ENCODE assay signal across 13 mouse cellular contexts in genomic region chr4:151765376-151765775, GRCm38 (mm10).
DNase-seq lines count a peak whose midpoint lies in the region; ATAC-seq and TF ChIP-seq lines count a peak whose summit lies in the region.
"Had no signal": no experiment of that assay in that cellular context is flagged by ENCODE, and none has a peak within 500 bp of the region (broad histone marks: within the 10 kb centered on the region; RNA-seq: fewer than 3 reads in every experiment).

No protein-coding gene starts in this region.

- no peak for ATAC-seq in hindbrain, embryonic 14.5 days (ENCODE audit: low FRiP score)
- no peak for ATAC-seq in hindbrain, embryonic 12.5 days (ENCODE audit: low FRiP score)
- ATAC-seq in forebrain, embryonic 16.5 days = peak; percentile 40; the same call in 1 of the 2 replicates
- ATAC-seq: CD4-positive, CD25-positive, alpha-beta regulatory T cell, adult 4 months; intestine, embryonic 15.5 days had no signal

- H3K4me3 ChIP-seq in hindbrain, embryonic 14.5 days (replicated peaks; ENCODE audit: low read length) = no peak overlapping the region
- H3K4me3 ChIP-seq in hindbrain, embryonic 12.5 days = no peak overlapping the region
- H3K4me3 ChIP-seq in forebrain, embryonic 16.5 days (replicated peaks; ENCODE audit: low read length) = no peak overlapping the region
- H3K4me3 ChIP-seq in kidney, adult 2 months (ENCODE audit: insufficient read depth, low read depth, low read length) = no peak overlapping the region
- H3K4me3 ChIP-seq in limb, embryonic 10.5 days = no peak overlapping the region
- H3K4me3 ChIP-seq: intestine, embryonic 15.5 days had no signal

- no peaks in the 10 kb centered on the region for H3K9me3 ChIP-seq in hindbrain, embryonic 14.5 days (ENCODE audit: control insufficient read depth, low read length)
- H3K9me3 ChIP-seq in hindbrain, embryonic 12.5 days (replicated peaks) = no peaks in the 10 kb centered on the region
- no peaks in the 10 kb centered on the region for H3K9me3 ChIP-seq in forebrain, embryonic 16.5 days (ENCODE audit: control insufficient read depth, low read length)
- H3K9me3 ChIP-seq in limb, embryonic 10.5 days (replicated peaks) = no peaks in the 10 kb centered on the region
- H3K9me3 ChIP-seq: intestine, embryonic 15.5 days had no signal

- H3K4me1 ChIP-seq in hindbrain, embryonic 14.5 days (replicated peaks; ENCODE audit: control insufficient read depth, insufficient read depth, low read length) = peaks cover 15% of the 10 kb centered on the region
- H3K4me1 ChIP-seq in hindbrain, embryonic 12.5 days = peaks cover 16% of the 10 kb centered on the region
- H3K4me1 ChIP-seq in forebrain, embryonic 16.5 days (replicated peaks; ENCODE audit: control insufficient read depth, insufficient read depth, low read length) = peaks cover 16% of the 10 kb centered on the region
- H3K4me1 ChIP-seq in kidney, adult 2 months (ENCODE audit: control insufficient read depth, insufficient read depth, low read length) = no peaks in the 10 kb centered on the region
- no peaks in the 10 kb centered on the region for H3K4me1 ChIP-seq in limb, embryonic 10.5 days
- H3K4me1 ChIP-seq: intestine, embryonic 15.5 days had no signal

- H3K9ac ChIP-seq in hindbrain, embryonic 14.5 days = peak overlapping the region; percentile 16; the same call in 1 of the 2 replicates
- no peak overlapping the region for H3K9ac ChIP-seq in hindbrain, embryonic 12.5 days
- H3K9ac ChIP-seq in forebrain, embryonic 16.5 days (replicated peaks; ENCODE audit: low read depth, low read length) = no peak overlapping the region
- H3K9ac ChIP-seq: intestine, embryonic 15.5 days had no signal

- no peak for TF ChIP-seq CTCF in kidney, adult 2 months (conservative IDR thresholded peaks at IDR 0.05; ENCODE audit: insufficient read depth, insufficient read length, low read depth, low read length)

- no peaks in the 10 kb centered on the region for H3K36me3 ChIP-seq in hindbrain, embryonic 14.5 days (replicated peaks; ENCODE audit: control insufficient read depth, insufficient read depth)
- H3K36me3 ChIP-seq in hindbrain, embryonic 12.5 days = no peaks in the 10 kb centered on the region
- H3K36me3 ChIP-seq in forebrain, embryonic 16.5 days (ENCODE audit: control insufficient read depth, insufficient read depth) = no peaks in the 10 kb centered on the region
- no peaks in the 10 kb centered on the region for H3K36me3 ChIP-seq in kidney, adult 2 months (ENCODE audit: control insufficient read depth, insufficient read depth, low read length)
- no peaks in the 10 kb centered on the region for H3K36me3 ChIP-seq in limb, embryonic 10.5 days
- H3K36me3 ChIP-seq: intestine, embryonic 15.5 days had no signal

- peak overlapping the region; percentile 45; the same call in 1 of the 2 replicates for H3K27ac ChIP-seq in hindbrain, embryonic 14.5 days
- H3K27ac ChIP-seq in hindbrain, embryonic 12.5 days = no peak overlapping the region
- no peak overlapping the region for H3K27ac ChIP-seq in forebrain, embryonic 16.5 days (ENCODE audit: low read length)
- no peak overlapping the region for H3K27ac ChIP-seq in kidney, adult 2 months (ENCODE audit: insufficient read depth, low read depth, low read length)
- no peak overlapping the region for H3K27ac ChIP-seq in limb, embryonic 10.5 days
- H3K27ac ChIP-seq: intestine, embryonic 15.5 days had no signal

- no peak for TF ChIP-seq POLR2A in kidney, adult 2 months (IDR thresholded peaks at IDR 0.05; ENCODE audit: low read depth, low read length)

- WGBS in hindbrain, embryonic 14.5 days = 59% methylated on average over 4 of the region's 4 CpGs
- 72% methylated on average over 4 of the region's 4 CpGs for WGBS in hindbrain, embryonic 12.5 days
- WGBS in forebrain, embryonic 16.5 days = 28% methylated on average over 4 of the region's 4 CpGs
- 50% methylated on average over 4 of the region's 4 CpGs for WGBS in kidney, adult 2 months
- WGBS in limb, embryonic 10.5 days = 73% methylated on average over 4 of the region's 4 CpGs

- DNase-seq in hindbrain, embryonic 14.5 days (ENCODE audit: low spot score) = peak; percentile 57
- peak; percentile 31 for DNase-seq in layer of hippocampus, adult 9-11 months
- peak; percentile 32 for DNase-seq in right cerebral cortex, adult 18-20 months
- no peak for DNase-seq in kidney, adult 2 months
- DNase-seq in limb, embryonic 10.5 days (ENCODE audit: low spot score) = no peak
- DNase-seq in thymus, postnatal 0 days (ENCODE audit: low spot score) = no peak
- DNase-seq: lung, postnatal 10 days; thymus, postnatal 36 days had no signal

- H3K4me2 ChIP-seq in hindbrain, embryonic 14.5 days (replicated peaks) = no peak overlapping the region
- no peak overlapping the region for H3K4me2 ChIP-seq in hindbrain, embryonic 12.5 days (replicated peaks)
- no peak overlapping the region for H3K4me2 ChIP-seq in forebrain, embryonic 16.5 days (ENCODE audit: low read length)
- H3K4me2 ChIP-seq: intestine, embryonic 15.5 days; liver, embryonic 11.5 days had no signal

- no peaks in the 10 kb centered on the region for H3K27me3 ChIP-seq in hindbrain, embryonic 14.5 days (ENCODE audit: control insufficient read depth, insufficient read depth, low read length)
- no peaks in the 10 kb centered on the region for H3K27me3 ChIP-seq in hindbrain, embryonic 12.5 days
- H3K27me3 ChIP-seq in forebrain, embryonic 16.5 days (replicated peaks; ENCODE audit: control insufficient read depth, insufficient read depth, low read length) = no peaks in the 10 kb centered on the region
- no peaks in the 10 kb centered on the region for H3K27me3 ChIP-seq in kidney, adult 2 months (replicated peaks; ENCODE audit: control insufficient read depth, insufficient read depth, low read length)
- H3K27me3 ChIP-seq in limb, embryonic 10.5 days (ENCODE audit: low read depth, poor library complexity, severe bottlenecking) = no peaks in the 10 kb centered on the region
- H3K27me3 ChIP-seq: intestine, embryonic 15.5 days had no signal

Comparison
In these comparisons a context has a peak if more than half of its experiments do, and no peak if none do; other contexts are left out.
1. DNase-seq: peak in hindbrain, embryonic 14.5 days (single experiment), layer of hippocampus, adult 9-11 months (single experiment) and right cerebral cortex, adult 18-20 months (single experiment); none in kidney, adult 2 months (single experiment), limb, embryonic 10.5 days (single experiment) and thymus, postnatal 0 days (single experiment).